Mouse (Mus musculus) neutrophil, adult 5-6 weeks (primary cell): ENCODE measurements around the gene Apoc2. TPM values are rescaled to one million over a fixed set of nuclear protein-coding genes. Genes with fewer than 3 reads are reported as not detected.

Experiments used
- ATAC-seq: fragments of 151-379, 151-347 bp; 2 replicates; pipeline ENCODE4 v1.8.0; 2017; ENCODE audit warnings: mild to moderate bottlenecking, moderate TSS enrichment; ENCODE audit not compliant: insufficient number of reproducible peaks, poor library complexity, low FRiP score, severe bottlenecking; ENCODE audit errors: extremely low read depth
- total RNA-seq: library from RNA; stranded (forward); fragments of 200-1000 nt; gene quantifications from 2 replicates; pipeline ENCODE4 v1.2.3, GENCODE M21; 2017

Apoc2 gene
- total RNA-seq, 1 experiment from 2014 or later: 17.5 TPM

- ATAC-seq: no peak
Observed at GRCm38 (mm10) chr7:19641223-19641622, 36.5 kb downstream of the Apoc2 start.

GRCm38 (mm10) chr7:19635074-19635827 lies 42.5 kb downstream of the Apoc2 start:
- ATAC-seq: no peak

GRCm38 (mm10) chr7:19634591-19634990 lies 43.1 kb downstream of the Apoc2 start:
- no peak for ATAC-seq

- no peak for ATAC-seq
Observed at GRCm38 (mm10) chr7:19633855-19634254, 43.9 kb downstream of the Apoc2 start.

GRCm38 (mm10) chr7:19633197-19633596 lies 44.5 kb downstream of the Apoc2 start:
- no peak for ATAC-seq

GRCm38 (mm10) chr7:19632720-19633119 lies 45.0 kb downstream of the Apoc2 start:
- no peak for ATAC-seq

- no peak for ATAC-seq
Observed at GRCm38 (mm10) chr7:19632275-19632674, 45.5 kb downstream of the Apoc2 start.

GRCm38 (mm10) chr7:19629361-19629734 lies 48.4 kb downstream of the Apoc2 start, which contains the start of gene Relb:
TSS of gene Relb (minus strand) at chr7:19629438.
- ATAC-seq: no peak

- ATAC-seq: peak; percentile 84
Observed at GRCm38 (mm10) chr7:19628536-19629360, 49.0 kb downstream of the Apoc2 start.

GRCm38 (mm10) chr7:19628192-19628535 lies 49.6 kb downstream of the Apoc2 start:
- ATAC-seq: no peak

- ATAC-seq: no peak
Observed at GRCm38 (mm10) chr7:19627721-19628120, 50.0 kb downstream of the Apoc2 start.

- ATAC-seq: no peak
Observed at GRCm38 (mm10) chr7:19623433-19623832, 54.3 kb downstream of the Apoc2 start.

- ATAC-seq: no peak
Observed at GRCm38 (mm10) chr7:19622241-19622640, 55.5 kb downstream of the Apoc2 start.

Other genes starting within 250 kb of the Apoc2 start
- gene Mark4, start 219.1 kb downstream of the Apoc2 start, total RNA-seq: 17.2 and 18.0 TPM in 2 replicates
- gene Exoc3l2, start 214.6 kb downstream of the Apoc2 start, total RNA-seq: 0.12 TPM in 1 of 2 replicates, not detected in the other
- 3.9 and 4.4 TPM in 2 replicates for gene Bloc1s3, start 169.6 kb downstream of the Apoc2 start, total RNA-seq
- gene Trappc6a, start 169.5 kb downstream of the Apoc2 start, total RNA-seq: 8.7 and 14.3 TPM in 2 replicates
- not detected in 2 replicates for gene Nkpd1, start 160.1 kb downstream of the Apoc2 start, total RNA-seq
- gene Ppp1r37, start 114.9 kb downstream of the Apoc2 start, total RNA-seq: 29.9 and 31.1 TPM in 2 replicates
- 8.7 and 11.6 TPM in 2 replicates for gene Zfp296, start 100.7 kb downstream of the Apoc2 start, total RNA-seq
- 44.1 and 49.8 TPM in 2 replicates for gene Gemin7, start 100.3 kb downstream of the Apoc2 start, total RNA-seq
- 97.9 and 108 TPM in 2 replicates for gene Clasrp, start 73.5 kb downstream of the Apoc2 start, total RNA-seq
- gene Relb, start 48.5 kb downstream of the Apoc2 start, total RNA-seq: 37.0 and 41.1 TPM in 2 replicates
- 45.9 and 51.4 TPM in 2 replicates for gene Clptm1, start 12.9 kb downstream of the Apoc2 start, total RNA-seq
- gene Gm44805, start 3.5 kb upstream of the Apoc2 start, total RNA-seq: not detected in 2 replicates
- 0.23 TPM in 1 of 2 replicates, not detected in the other for gene Apoc4, start 3.5 kb upstream of the Apoc2 start, total RNA-seq
- gene Apoc1, start 14.7 kb upstream of the Apoc2 start, total RNA-seq: 2.7 and 12.5 TPM in 2 replicates
- 399 and 429 TPM in 2 replicates for gene Apoe, start 21.2 kb upstream of the Apoc2 start, total RNA-seq
- 22.2 and 22.3 TPM in 2 replicates for gene Tomm40, start 37.5 kb upstream of the Apoc2 start, total RNA-seq
- gene Nectin2, start 72.5 kb upstream of the Apoc2 start, total RNA-seq: 0.23 TPM in 1 of 2 replicates, not detected in the other
- not detected in 2 replicates for gene Bcam, start 93.1 kb upstream of the Apoc2 start, total RNA-seq
- gene Cblc, start 118.9 kb upstream of the Apoc2 start, total RNA-seq: 1.4 and 3.6 TPM in 2 replicates
- gene Bcl3, start 144.8 kb upstream of the Apoc2 start, total RNA-seq: 59.9 and 60.2 TPM in 2 replicates
- 1.6 TPM in 1 of 2 replicates, not detected in the other for gene Gm19345, start 174.1 kb upstream of the Apoc2 start, total RNA-seq
- 3.3 and 5.2 TPM in 2 replicates for gene Ceacam16, start 183.4 kb upstream of the Apoc2 start, total RNA-seq
- 0.47 TPM in 1 of 2 replicates, not detected in the other for gene Ceacam19, start 210.0 kb upstream of the Apoc2 start, total RNA-seq
- gene Pvr, start 243.2 kb upstream of the Apoc2 start, total RNA-seq: 6.8 and 9.2 TPM in 2 replicates